Mouse (Mus musculus) bone marrow, adult 2 months (tissue): ENCODE results near the gene Izumo1r.

Source experiments
- CTCF ChIP-seq: fragments of 200-500 bp; IDR thresholded peaks from 2 replicates; pipeline ENCODE4 v1.5.1; 2011; ENCODE audit warnings: low read length, control low read depth; ENCODE audit not compliant: control insufficient read depth, insufficient read depth
- POLR2A ChIP-seq: fragments of 200-500 bp; IDR thresholded peaks from 2 replicates; pipeline ENCODE4 v1.6.1; 2011; ENCODE audit warnings: low read depth, mild to moderate bottlenecking, control low read depth, low read length, borderline replicate concordance; ENCODE audit not compliant: control insufficient read depth

DNA sequence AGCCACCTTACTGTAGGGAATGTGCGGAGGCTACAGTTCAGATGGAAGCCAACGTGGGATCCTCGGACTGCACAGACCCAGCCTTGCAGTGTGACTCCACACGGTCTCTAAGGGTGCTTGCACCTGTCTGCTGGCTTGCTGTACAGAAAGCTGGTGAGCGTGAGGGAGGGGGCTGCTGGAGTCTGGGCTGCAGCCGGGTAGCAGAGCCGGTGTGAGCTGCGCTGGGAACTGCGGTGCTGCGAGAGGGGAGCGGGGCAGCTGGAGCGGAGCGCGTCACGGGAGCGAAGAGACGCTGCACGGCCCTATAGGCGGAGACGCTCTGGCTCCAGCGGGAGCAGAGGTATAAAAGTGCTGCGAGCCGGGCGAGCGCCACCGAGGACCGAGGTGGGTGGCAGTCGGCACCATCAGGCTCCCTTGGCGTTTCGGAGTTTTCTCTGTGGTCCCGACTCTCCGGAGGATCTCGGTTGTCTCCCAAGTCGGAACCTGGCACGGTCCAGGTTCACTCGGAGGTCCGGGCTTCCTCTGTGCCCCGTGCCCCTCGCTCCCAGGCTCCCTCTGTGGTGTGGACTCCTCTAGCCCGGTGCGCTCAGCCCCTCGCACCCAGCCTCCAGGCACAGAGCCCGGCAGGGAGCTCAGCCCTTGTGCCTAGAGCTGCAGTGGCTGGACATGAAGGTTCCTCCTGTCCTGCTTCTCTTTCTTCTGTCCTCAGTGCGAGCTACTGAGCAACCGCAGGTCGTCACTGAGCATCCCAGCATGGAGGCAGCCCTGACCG lies 43.7 kb downstream of the Izumo1r start, which contains the start of gene Gpr83:
- TF ChIP-seq POLR2A (no peak), CTCF (no peak)
